Mouse (Mus musculus): ENCODE data around the gene 5730522E02Rik. TPM values are rescaled to one million over a fixed set of nuclear protein-coding genes. Genes with fewer than 3 reads are reported as not detected.

The 5730522E02Rik gene
- total RNA-seq, 4 experiments from 2014 or later = not detected

GRCm38 (mm10) chr11:26004018-26004417, 206.5 kb downstream of the 5730522E02Rik start:
- no peak for DNase-seq (ENCODE audit: low spot score)

- no peak for DNase-seq (ENCODE audit: low spot score)
These were observed 210.8 kb downstream of the 5730522E02Rik start for GRCm38 (mm10) chr11:25999738-26000137.

GRCm38 (mm10) chr11:25997469-25997868, 213.1 kb downstream of the 5730522E02Rik start:
- DNase-seq (ENCODE audit: low spot score) = no peak

- DNase-seq (ENCODE audit: low spot score) = no peak
These were observed 216.4 kb downstream of the 5730522E02Rik start for GRCm38 (mm10) chr11:25994128-25994527.

GRCm38 (mm10) chr11:25992216-25992615, 218.3 kb downstream of the 5730522E02Rik start:
- DNase-seq (ENCODE audit: low spot score) = no peak

- DNase-seq (ENCODE audit: low spot score) = no peak
These were observed 231.8 kb downstream of the 5730522E02Rik start for GRCm38 (mm10) chr11:25978736-25979276.

GRCm38 (mm10) chr11:25941504-25941903, 269.1 kb downstream of the 5730522E02Rik start:
- DNase-seq (ENCODE audit: low spot score) = no peak

- no peak for DNase-seq (ENCODE audit: low spot score)
These were observed 269.8 kb downstream of the 5730522E02Rik start for GRCm38 (mm10) chr11:25940716-25941294.

GRCm38 (mm10) chr11:25926267-25926666, 284.3 kb downstream of the 5730522E02Rik start:
- DNase-seq (ENCODE audit: low spot score) = no peak

GRCm38 (mm10) chr11:25902321-25902720, 308.2 kb downstream of the 5730522E02Rik start:
- no peak for DNase-seq (ENCODE audit: low spot score)

GRCm38 (mm10) chr11:25901666-25902065, 308.9 kb downstream of the 5730522E02Rik start:
- DNase-seq (ENCODE audit: low spot score) = no peak

- no peak for DNase-seq (ENCODE audit: low spot score)
These were observed 316.7 kb downstream of the 5730522E02Rik start for GRCm38 (mm10) chr11:25893906-25894305.

GRCm38 (mm10) chr11:25872983-25873382, 337.6 kb downstream of the 5730522E02Rik start:
- DNase-seq (ENCODE audit: low spot score) = no peak

GRCm38 (mm10) chr11:25872317-25872716, 338.2 kb downstream of the 5730522E02Rik start:
- no peak for DNase-seq (ENCODE audit: low spot score)

- DNase-seq (ENCODE audit: low spot score) = no peak
These were observed 344.3 kb downstream of the 5730522E02Rik start for GRCm38 (mm10) chr11:25866292-25866691.

GRCm38 (mm10) chr11:25862686-25863085, 347.9 kb downstream of the 5730522E02Rik start:
- peak; percentile 14 for DNase-seq (ENCODE audit: low spot score)

- no peak for DNase-seq (ENCODE audit: low spot score)
These were observed 353.7 kb downstream of the 5730522E02Rik start for GRCm38 (mm10) chr11:25856629-25857568.

GRCm38 (mm10) chr11:25855794-25856193, 354.8 kb downstream of the 5730522E02Rik start:
- no peak for DNase-seq (ENCODE audit: low spot score)

GRCm38 (mm10) chr11:25854216-25854615, 356.3 kb downstream of the 5730522E02Rik start:
- no peak for DNase-seq (ENCODE audit: low spot score)

- no peak for DNase-seq (ENCODE audit: low spot score)
These were observed 357.5 kb downstream of the 5730522E02Rik start for GRCm38 (mm10) chr11:25853032-25853431.

- no peak for DNase-seq (ENCODE audit: low spot score)
These were observed 361.5 kb downstream of the 5730522E02Rik start for GRCm38 (mm10) chr11:25848824-25849644.

GRCm38 (mm10) chr11:25838451-25838850, 372.1 kb downstream of the 5730522E02Rik start:
- no peak for DNase-seq (ENCODE audit: low spot score)

All from heart, adult 8-10 months (tissue).